Mouse (Mus musculus): ENCODE data around the gene Slc17a2.

GRCm38 (mm10) chr13:23864711-23865110, 57.9 kb downstream of the Slc17a2 start:
- TF ChIP-seq POLR2A (IDR thresholded peaks at IDR 0.05; ENCODE audit: low read depth, low read length) (no peak), CTCF (IDR thresholded peaks at IDR 0.05; ENCODE audit: extremely low read depth, insufficient read depth, insufficient read length, insufficient replicate concordance) (no peak)
